26 mouse cellular contexts compared by ENCODE assay signal in the genomic region with DNA sequence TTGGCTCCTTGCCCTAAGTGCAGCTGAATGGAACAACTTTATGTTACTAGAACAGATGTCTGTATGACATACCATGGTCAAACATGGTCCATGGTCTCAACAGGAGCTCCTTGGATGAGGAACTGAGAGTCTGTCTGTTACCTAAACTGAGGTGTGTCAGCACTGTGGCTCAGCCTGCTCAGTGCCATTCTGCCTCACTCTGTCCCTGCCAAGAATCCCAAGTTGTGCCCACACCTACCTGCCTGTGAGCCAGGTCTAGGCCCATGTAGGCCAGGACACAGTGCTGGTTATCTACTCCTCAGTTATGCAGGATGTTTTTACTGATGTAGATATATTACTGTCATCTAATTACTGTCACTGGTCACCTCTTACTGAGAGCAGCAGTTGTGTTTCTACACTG. TPM values are rescaled to one million over a fixed set of nuclear protein-coding genes. Genes with fewer than 3 reads are reported as not detected.
DNase-seq lines count a peak whose midpoint lies in the region; ATAC-seq and TF ChIP-seq lines count a peak whose summit lies in the region.
"Had no signal": no experiment of that assay in that cellular context is flagged by ENCODE, and none has a peak within 500 bp of the region (broad histone marks: within the 10 kb centered on the region; RNA-seq: fewer than 3 reads in every experiment).

No protein-coding gene starts in this region.

- H3K27me3 ChIP-seq in heart, adult 2 months (ENCODE audit: control insufficient read depth, insufficient read depth, low read length) = no peaks in the 10 kb centered on the region; the same call in 1 of the 2 replicates
- no peaks in the 10 kb centered on the region for H3K27me3 ChIP-seq in liver, embryonic 11.5 days (replicated peaks; ENCODE audit: control insufficient read depth, insufficient read depth, low read length)
- H3K27me3 ChIP-seq: embryonic facial prominence, embryonic 13.5 days; embryonic facial prominence, embryonic 15.5 days; forebrain, embryonic 12.5 days had no signal

- H3K4me1 ChIP-seq in heart, adult 2 months (ENCODE audit: control insufficient read depth, insufficient read depth, low read length) = no peaks in the 10 kb centered on the region
- no peaks in the 10 kb centered on the region for H3K4me1 ChIP-seq in liver, embryonic 11.5 days (replicated peaks; ENCODE audit: control insufficient read depth, insufficient read depth, low read length)
- H3K4me1 ChIP-seq: embryonic facial prominence, embryonic 13.5 days; embryonic facial prominence, embryonic 15.5 days; forebrain, embryonic 10.5 days; forebrain, embryonic 12.5 days had no signal

- no peak for TF ChIP-seq EP300 in heart, adult 2 months (IDR thresholded peaks at IDR 0.05; ENCODE audit: insufficient read depth, low read depth, low read length)

- intact Hi-C loops in heart, adult 2 months (cut with DNase I) = no loop called here

- no peak overlapping the region for H3K4me2 ChIP-seq in liver, embryonic 11.5 days
- H3K4me2 ChIP-seq: embryonic facial prominence, embryonic 13.5 days; embryonic facial prominence, embryonic 15.5 days; forebrain, embryonic 12.5 days had no signal

- no peak for TF ChIP-seq CTCF in heart, adult 2 months (IDR thresholded peaks at IDR 0.05)

- DNase-seq in heart, adult 11 months = peak; percentile 69
- no peak for DNase-seq in heart, adult 2 months
- peak; percentile 4 for DNase-seq in liver, embryonic 11.5 days (ENCODE audit: low spot score)
- DNase-seq in liver = no peak
- DNase-seq: adrenal gland, adult 2 months; adrenal gland, postnatal 10 days; adrenal gland, postnatal 25 days; cerebellum, adult 11 months; cerebellum, adult 18-20 months; cerebellum, adult 8-10 months; cerebellum, adult 9-11 months; cerebellum, postnatal 14 days; cerebellum, postnatal 36 days had no signal

- no peak overlapping the region for H3K9ac ChIP-seq in heart, adult 2 months (ENCODE audit: low read depth, low read length)
- H3K9ac ChIP-seq in liver, embryonic 11.5 days (ENCODE audit: low read depth, low read length) = no peak overlapping the region
- H3K9ac ChIP-seq: embryonic facial prominence, embryonic 13.5 days; embryonic facial prominence, embryonic 15.5 days; forebrain, embryonic 12.5 days had no signal

- TF ChIP-seq POLR2A in heart, adult 2 months (IDR thresholded peaks at IDR 0.05; ENCODE audit: insufficient read depth, low read depth, low read length) = no peak

- no peak for ATAC-seq in liver, embryonic 11.5 days (replicated peaks; ENCODE audit: low FRiP score)
- ATAC-seq: forebrain, embryonic 14.5 days; forebrain, embryonic 16.5 days had no signal

- no peaks in the 10 kb centered on the region for H3K79me2 ChIP-seq in heart, adult 2 months (replicated peaks; ENCODE audit: control insufficient read depth, insufficient read depth, low read length)

- H3K4me3 ChIP-seq in heart, adult 2 months = no peak overlapping the region
- H3K4me3 ChIP-seq in liver, embryonic 11.5 days (ENCODE audit: low read depth, low read length) = no peak overlapping the region
- H3K4me3 ChIP-seq: embryonic facial prominence, embryonic 13.5 days; embryonic facial prominence, embryonic 15.5 days; erythroblast, embryonic 14.5 days; forebrain, embryonic 10.5 days; forebrain, embryonic 12.5 days had no signal

- no peaks in the 10 kb centered on the region for H3K9me3 ChIP-seq in liver, embryonic 11.5 days (ENCODE audit: control insufficient read depth, low read length)
- H3K9me3 ChIP-seq: embryonic facial prominence, embryonic 13.5 days; embryonic facial prominence, embryonic 15.5 days; forebrain, embryonic 10.5 days; forebrain, embryonic 12.5 days had no signal

- no peaks in the 10 kb centered on the region for H3K36me3 ChIP-seq in heart, adult 2 months (ENCODE audit: control insufficient read depth, insufficient read depth, low read length)
- H3K36me3 ChIP-seq in liver, embryonic 11.5 days (ENCODE audit: control insufficient read depth, insufficient read depth, low read length) = no peaks in the 10 kb centered on the region
- H3K36me3 ChIP-seq: embryonic facial prominence, embryonic 13.5 days; embryonic facial prominence, embryonic 15.5 days; forebrain, embryonic 10.5 days; forebrain, embryonic 12.5 days had no signal

- H3K27ac ChIP-seq in heart, adult 2 months = no peak overlapping the region
- no peak overlapping the region for H3K27ac ChIP-seq in liver, embryonic 11.5 days (ENCODE audit: low read depth, low read length)
- H3K27ac ChIP-seq: embryonic facial prominence, embryonic 13.5 days; embryonic facial prominence, embryonic 15.5 days; forebrain, embryonic 10.5 days; forebrain, embryonic 12.5 days had no signal

RNA-seq across cellular contexts. Expression of gene E330034G19Rik, which starts 2.3 kb away (rescaled TPM):
- not detected for total RNA-seq in heart, adult 2 months (2021)
- polyA plus RNA-seq in heart, adult 2 months (2012; rRNA removed) = not detected in 2 replicates
- polyA plus RNA-seq in liver, embryonic 11.5 days (2014; fragmentation: Nextera tagmentation; extraction: Ambion mirVana) = not detected in 2 replicates
- total RNA-seq: adrenal gland, adult 2 months; adrenal gland, postnatal 10 days; adrenal gland, postnatal 25 days; adrenal gland, postnatal 4 days; common myeloid progenitor, adult 5-6 weeks; ES-E14; MEL had no signal
- polyA plus RNA-seq: adrenal gland, adult 2 months; C2C12; embryonic facial prominence, embryonic 11.5 days; embryonic facial prominence, embryonic 13.5 days; erythroblast, embryonic 14.5 days; forebrain, embryonic 10.5 days; forebrain, embryonic 12.5 days; forebrain, embryonic 14.5 days; forebrain, embryonic 16.5 days had no signal

RNA-seq across cellular contexts. Expression of gene Dlg5, which starts 45.0 kb away (rescaled TPM):
- 1 to 10 TPM; 7.7 TPM for total RNA-seq in heart, adult 2 months (2021)
- 11.4 and 13.9 TPM in 2 replicates for polyA plus RNA-seq in heart, adult 2 months (2012; rRNA removed)
- polyA plus RNA-seq in liver, embryonic 11.5 days (2014; fragmentation: Nextera tagmentation; extraction: Ambion mirVana) = 7.7 and 9.2 TPM in 2 replicates
- total RNA-seq: common myeloid progenitor, adult 5-6 weeks; MEL had no signal

Comparison
In these comparisons a context has a peak if more than half of its experiments do, and no peak if none do; other contexts are left out.
1. DNase-seq: peak in heart, adult 11 months (single experiment) and liver, embryonic 11.5 days (single experiment); none in heart, adult 2 months (0 of 2) and liver (single experiment).